Mouse (Mus musculus) limb, embryonic 10.5 days (tissue): ENCODE results near the gene Prkaca. TPM values are rescaled to one million over a fixed set of nuclear protein-coding genes. Genes with fewer than 3 reads are reported as not detected.

ENCODE experiments used
- DNase-seq: peaks from one replicate; pipeline ENCODE4 v3.0.0-alpha.2; 2017; ENCODE audit warnings: low spot score
- H3K27ac ChIP-seq: fragments of 300-500 bp; sonication (generic); 2 replicates; pipeline ENCODE4 v1.5.1; 2016; ENCODE audit warnings: mild to moderate bottlenecking
- H3K27me3 ChIP-seq: fragments of 300-500 bp; sonication (generic); 2 replicates; pipeline ENCODE4 v1.6.1; 2016; ENCODE audit warnings: low read depth, mild to moderate bottlenecking; ENCODE audit not compliant: poor library complexity, severe bottlenecking
- H3K36me3 ChIP-seq: fragments of 300-500 bp; sonication (generic); 2 replicates; pipeline ENCODE4 v1.6.1; 2016; ENCODE audit warnings: mild to moderate bottlenecking, moderate library complexity
- H3K4me1 ChIP-seq: fragments of 300-500 bp; sonication (generic); 2 replicates; pipeline ENCODE4 v1.6.1; 2016
- H3K4me3 ChIP-seq: fragments of 300-500 bp; sonication (generic); 2 replicates; pipeline ENCODE4 v1.5.1; 2016; ENCODE audit warnings: mild to moderate bottlenecking, moderate library complexity
- H3K9me3 ChIP-seq: fragments of 300-500 bp; sonication (generic); replicated peaks from 2 replicates; pipeline ENCODE4 v1.6.1; 2016; ENCODE audit warnings: mild to moderate bottlenecking
- WGBS: fragments of 180-500 bp; shearing (Covaris S2); methylation state at CpG from one replicate; pipeline ENCODE4 v1.1.7; 2016; 5-methylcytosine and 5-hydroxymethylcytosine counted together
- polyA plus RNA-seq: library from polyadenylated mRNA; unstranded; fragments of >200 nt; fragmentation: Nextera tagmentation; extraction: Ambion mirVana; gene quantifications from 2 replicates; pipeline ENCODE4 v1.2.1, GENCODE M21; 2016

Gene Prkaca
- polyA plus RNA-seq, 1 experiment from 2014 or later: 158 TPM

DNA sequence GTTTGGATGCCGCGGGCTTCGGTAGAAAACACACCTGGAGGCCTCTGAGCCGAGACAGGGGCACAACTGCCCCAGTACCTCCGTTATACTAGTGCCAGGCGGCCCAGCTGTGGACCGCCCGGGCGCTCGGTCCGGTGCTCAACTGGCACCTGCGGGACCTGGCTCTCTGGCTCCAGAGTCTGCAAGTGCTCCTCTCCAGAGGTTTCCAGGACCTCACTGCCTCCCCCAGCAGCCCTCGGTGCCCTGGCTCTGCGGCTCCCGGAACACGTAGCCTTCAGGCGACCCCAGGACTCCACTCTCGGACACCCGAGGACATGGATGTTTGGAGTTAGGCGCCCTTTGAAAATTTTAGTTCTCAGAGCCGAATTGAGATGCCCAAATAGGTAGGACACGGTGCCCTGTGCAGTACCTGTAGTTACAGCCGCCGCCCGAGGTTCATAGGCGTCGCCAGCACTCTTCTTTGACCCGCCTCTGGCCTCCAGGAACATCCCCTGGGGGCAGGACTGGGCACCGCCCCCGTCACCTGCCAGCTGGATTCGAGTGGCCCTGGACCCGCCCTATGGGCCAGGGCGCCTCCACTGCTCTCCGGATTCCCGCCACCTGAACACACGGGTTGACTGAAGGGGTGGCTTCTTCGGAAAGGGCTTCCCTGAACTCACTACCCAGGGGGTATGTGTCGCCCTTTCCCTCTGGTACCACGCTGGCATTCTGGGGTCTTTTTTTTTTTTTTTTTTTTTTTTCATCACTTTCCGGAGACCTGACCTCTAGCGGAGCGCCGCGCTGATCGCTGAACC lies 39.1 kb downstream of the Prkaca start, which contains the start of gene 2210011C24Rik:
TSS of gene 2210011C24Rik (minus strand) at position 467 of the 794 bp plus-strand sequence.
- peak within 1 kb of the TSS; percentile 7 for H3K27ac ChIP-seq
- H3K27me3 ChIP-seq: peaks cover 52% of the 10 kb centered on the region
- DNase-seq: peak; percentile 59
- no peaks in the 10 kb centered on the region for H3K36me3 ChIP-seq
- H3K4me1 ChIP-seq: peaks cover 37% of the 10 kb centered on the region
- WGBS: 1% methylated on average over 45 of the region's 45 CpGs
- H3K4me3 ChIP-seq: peak within 1 kb of the TSS; percentile 58
- no peaks in the 10 kb centered on the region for H3K9me3 ChIP-seq

- peak; percentile 62 for DNase-seq
- 7% methylated on average over 35 of the region's 35 CpGs for WGBS
- H3K36me3 ChIP-seq: no peaks in the 10 kb centered on the region
- H3K27me3 ChIP-seq: peaks cover 52% of the 10 kb centered on the region
- no peaks in the 10 kb centered on the region for H3K9me3 ChIP-seq
- peak overlapping the region; percentile 58 for H3K4me3 ChIP-seq
- peak overlapping the region; percentile 7; the same call in 1 of the 2 replicates for H3K27ac ChIP-seq
- H3K4me1 ChIP-seq: peaks cover 37% of the 10 kb centered on the region
Observed at GRCm38 (mm10) chr8:84012499-84013165, 39.8 kb downstream of the Prkaca start.

- Histone ChIP-seq H3K9me3 (no peaks in the 10 kb centered on the region), H3K4me3 (no peak overlapping the region), H3K4me1 (peaks cover 26% of the 10 kb centered on the region), H3K27ac (no peak overlapping the region), H3K36me3 (no peaks in the 10 kb centered on the region), H3K27me3 (peaks cover 58% of the 10 kb centered on the region)
- no peak for DNase-seq
- 94% methylated on average over 5 of the region's 5 CpGs for WGBS
Observed at GRCm38 (mm10) chr8:84015833-84016232, 43.0 kb downstream of the Prkaca start.

GRCm38 (mm10) chr8:84019738-84020137 lies 46.9 kb downstream of the Prkaca start:
- DNase-seq: no peak
- H3K4me3 ChIP-seq: no peak overlapping the region
- 85% methylated on average over 9 of the region's 9 CpGs for WGBS
- H3K27ac ChIP-seq: no peak overlapping the region
- H3K9me3 ChIP-seq: no peaks in the 10 kb centered on the region
- peaks cover 26% of the 10 kb centered on the region for H3K4me1 ChIP-seq
- H3K27me3 ChIP-seq: peaks cover 61% of the 10 kb centered on the region
- no peaks in the 10 kb centered on the region for H3K36me3 ChIP-seq

DNA sequence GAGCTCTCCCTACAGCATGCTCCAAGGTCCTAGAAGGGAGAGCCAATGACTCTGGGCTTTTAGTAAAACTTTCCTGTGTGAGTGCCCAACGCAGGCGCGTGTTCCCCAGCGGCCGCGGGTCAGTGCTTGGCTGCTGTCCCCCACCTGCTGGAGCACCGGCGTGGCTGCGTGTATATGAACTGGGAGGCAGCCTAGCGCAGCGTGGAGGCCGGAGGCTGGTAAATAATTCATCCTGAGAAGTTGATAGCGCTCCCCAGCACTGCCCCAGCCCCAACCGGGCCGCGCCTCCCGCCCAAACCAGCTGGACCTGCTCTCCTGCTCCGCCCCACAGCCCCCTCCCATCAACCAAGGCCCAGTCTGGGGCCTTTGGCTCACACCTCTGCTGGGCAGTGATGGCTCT lies 48.3 kb downstream of the Prkaca start, which contains the start of gene Palm3:
TSS of gene Palm3 (plus strand) at position 376 of the 400 bp plus-strand sequence.
- 5% methylated on average over 18 of the region's 18 CpGs for whole genome bisulfite sequencing
- Histone ChIP-seq H3K9me3 (no peaks in the 10 kb centered on the region), H3K27ac (peak within 1 kb of the TSS; percentile 62), H3K27me3 (peaks cover 69% of the 10 kb centered on the region), H3K4me3 (peak within 1 kb of the TSS; percentile 27), H3K4me1 (peaks cover 33% of the 10 kb centered on the region), H3K36me3 (no peaks in the 10 kb centered on the region)
- no peak for DNase-seq

GRCm38 (mm10) chr8:84021569-84021968 lies 48.8 kb downstream of the Prkaca start:
- Histone ChIP-seq H3K4me1 (peaks cover 38% of the 10 kb centered on the region), H3K9me3 (no peaks in the 10 kb centered on the region), H3K27ac (peak overlapping the region; percentile 62), H3K4me3 (peak overlapping the region; percentile 27), H3K36me3 (no peaks in the 10 kb centered on the region), H3K27me3 (peaks cover 74% of the 10 kb centered on the region)
- WGBS: 46% methylated on average over 12 of the region's 12 CpGs
- no peak for DNase-seq

GRCm38 (mm10) chr8:84023085-84023484 lies 50.3 kb downstream of the Prkaca start:
- H3K36me3 ChIP-seq: no peaks in the 10 kb centered on the region
- peaks cover 89% of the 10 kb centered on the region for H3K27me3 ChIP-seq
- peaks cover 41% of the 10 kb centered on the region for H3K4me1 ChIP-seq
- no peak overlapping the region for H3K27ac ChIP-seq
- no peak overlapping the region for H3K4me3 ChIP-seq
- no peak for DNase-seq
- 27% methylated on average over 5 of the region's 5 CpGs for WGBS
- no peaks in the 10 kb centered on the region for H3K9me3 ChIP-seq

DNA sequence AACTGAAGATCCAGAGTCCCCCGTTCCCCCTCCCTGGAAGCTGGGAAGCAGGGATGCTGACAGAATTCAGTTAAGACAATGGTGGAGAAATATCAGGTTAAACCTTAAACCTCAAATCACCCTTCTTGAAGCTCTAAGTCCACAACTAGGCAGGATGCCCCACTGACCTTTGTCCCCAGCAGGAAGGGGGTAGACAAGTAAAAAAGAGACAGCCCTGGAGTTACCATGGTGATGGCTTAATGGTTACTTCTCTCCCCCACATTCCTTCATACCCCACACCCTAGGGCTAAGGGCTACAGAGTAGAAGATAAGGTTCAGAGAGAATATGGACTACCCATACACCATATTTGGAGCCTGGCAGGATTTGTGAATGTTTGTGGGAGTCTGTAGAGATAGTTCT lies 50.8 kb downstream of the Prkaca start:
- no peaks in the 10 kb centered on the region for H3K36me3 ChIP-seq
- no peak overlapping the region for H3K4me3 ChIP-seq
- peaks cover 41% of the 10 kb centered on the region for H3K4me1 ChIP-seq
- H3K27me3 ChIP-seq: peaks cover 95% of the 10 kb centered on the region
- no peaks in the 10 kb centered on the region for H3K9me3 ChIP-seq
- WGBS: 69% methylated on average over 1 of the region's 1 CpGs
- H3K27ac ChIP-seq: no peak overlapping the region
- DNase-seq: no peak

DNA sequence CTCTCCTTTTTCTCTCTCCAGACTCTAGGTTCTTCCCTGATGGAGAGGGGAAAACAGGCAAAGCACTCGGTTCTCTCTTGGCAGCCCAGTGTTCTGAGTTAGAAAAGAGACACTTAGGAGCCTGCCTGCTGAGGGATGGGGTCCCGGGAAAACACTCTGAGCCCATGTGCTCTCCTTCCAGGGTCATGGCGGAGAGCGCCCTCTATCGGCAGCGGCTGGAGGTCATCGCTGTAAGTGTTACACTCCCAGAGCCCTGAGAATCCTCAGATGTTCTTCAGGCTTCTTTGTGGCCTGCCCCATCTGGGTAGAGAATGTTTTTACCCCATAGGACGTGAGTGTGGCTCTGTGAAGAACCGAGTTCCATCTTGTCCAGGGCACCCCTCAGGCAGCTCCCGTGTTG lies 51.4 kb downstream of the Prkaca start:
- peaks cover 98% of the 10 kb centered on the region for H3K27me3 ChIP-seq
- H3K36me3 ChIP-seq: no peaks in the 10 kb centered on the region
- WGBS: 13% methylated on average over 10 of the region's 10 CpGs
- H3K27ac ChIP-seq: no peak overlapping the region
- no peaks in the 10 kb centered on the region for H3K9me3 ChIP-seq
- H3K4me3 ChIP-seq: no peak overlapping the region
- peak; percentile 80 for DNase-seq
- H3K4me1 ChIP-seq: peaks cover 41% of the 10 kb centered on the region

DNA sequence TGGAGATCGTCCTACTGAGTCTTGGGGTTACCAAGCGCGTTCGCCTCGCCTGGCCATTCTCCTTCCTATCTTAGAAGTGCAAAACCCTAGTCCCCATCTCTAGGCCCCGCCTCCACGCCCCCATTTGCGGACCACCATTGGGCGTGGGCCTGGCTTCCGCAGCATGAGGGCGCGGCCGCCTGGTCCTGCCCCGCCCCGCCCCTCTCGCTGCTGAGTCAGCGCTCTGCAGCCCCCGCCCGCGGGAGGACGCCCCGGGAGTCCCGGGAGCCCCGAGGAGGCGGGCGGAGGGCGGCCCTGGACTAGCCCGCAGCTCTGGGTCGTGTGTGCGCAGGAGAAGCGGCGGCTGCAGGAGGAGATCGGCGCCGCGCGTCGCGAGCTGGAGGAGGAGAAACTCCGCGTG lies 53.1 kb downstream of the Prkaca start:
- Histone ChIP-seq H3K4me1 (peaks cover 38% of the 10 kb centered on the region), H3K27ac (peak overlapping the region; percentile 57), H3K4me3 (peak overlapping the region; percentile 62), H3K9me3 (no peaks in the 10 kb centered on the region), H3K27me3 (peaks cover 87% of the 10 kb centered on the region), H3K36me3 (0 out of 2 replicates have a peak, but pooled peaks cover 2% of the 10 kb centered on the region)
- DNase-seq: peak; percentile 78
- under 1% methylated on average over 41 of the region's 41 CpGs for WGBS

- H3K4me3 ChIP-seq: no peak overlapping the region
- no peak overlapping the region for H3K27ac ChIP-seq
- no peaks in the 10 kb centered on the region for H3K9me3 ChIP-seq
- DNase-seq: no peak
- 15% methylated on average over 10 of the region's 10 CpGs for WGBS
- peaks cover 31% of the 10 kb centered on the region for H3K4me1 ChIP-seq
- peaks cover 72% of the 10 kb centered on the region for H3K27me3 ChIP-seq
- H3K36me3 ChIP-seq: 0 out of 2 replicates have a peak, but pooled peaks cover 2% of the 10 kb centered on the region
Observed at GRCm38 (mm10) chr8:84027449-84027848, 54.7 kb downstream of the Prkaca start.

DNA sequence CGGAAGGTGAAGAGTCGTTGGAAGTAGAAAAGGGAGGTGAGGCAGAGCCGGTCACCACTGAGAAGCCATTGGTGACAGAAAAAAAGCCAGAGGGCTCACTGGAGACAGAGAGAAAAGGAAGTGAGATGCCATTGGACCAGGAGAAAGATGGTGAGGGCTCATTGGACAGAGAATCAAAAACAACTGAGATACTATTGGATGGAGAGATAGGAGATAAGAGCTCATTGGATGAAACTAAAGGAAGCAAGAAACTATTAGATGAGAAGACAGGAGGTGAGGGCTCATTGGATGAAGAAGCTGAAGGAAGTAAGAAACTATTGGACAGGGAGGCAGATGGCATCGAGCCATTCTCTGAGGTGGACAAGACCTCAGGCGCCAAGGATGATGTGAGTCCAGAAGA lies 56.5 kb downstream of the Prkaca start:
- DNase-seq: no peak
- H3K27ac ChIP-seq: no peak overlapping the region
- H3K4me1 ChIP-seq: peaks cover 16% of the 10 kb centered on the region
- peaks cover 56% of the 10 kb centered on the region for H3K27me3 ChIP-seq
- 93% methylated on average over 5 of the region's 5 CpGs for WGBS
- H3K9me3 ChIP-seq: no peaks in the 10 kb centered on the region
- H3K4me3 ChIP-seq: no peak overlapping the region
- 0 out of 2 replicates have a peak, but pooled peaks cover 2% of the 10 kb centered on the region for H3K36me3 ChIP-seq

GRCm38 (mm10) chr8:84032777-84033176 lies 60.0 kb downstream of the Prkaca start:
- H3K4me3 ChIP-seq: no peak overlapping the region
- peaks cover 30% of the 10 kb centered on the region for H3K27me3 ChIP-seq
- H3K27ac ChIP-seq: no peak overlapping the region
- 0 out of 2 replicates have a peak, but pooled peaks cover 2% of the 10 kb centered on the region for H3K36me3 ChIP-seq
- WGBS: 78% methylated on average over 4 of the region's 4 CpGs
- H3K4me1 ChIP-seq: no peaks in the 10 kb centered on the region
- no peak for DNase-seq
- no peaks in the 10 kb centered on the region for H3K9me3 ChIP-seq
